Mouse (Mus musculus) CH12.LX (cell line): ENCODE results near the gene Aqp11. TPM values are rescaled to one million over a fixed set of nuclear protein-coding genes. Genes with fewer than 3 reads are reported as not detected.

Experiments
- DNase-seq: peaks from one replicate; pipeline ENCODE4 v3.0.0-alpha.2; 2013; ENCODE audit errors: extremely low read depth
- H3K27ac ChIP-seq: 2 replicates; pipeline ENCODE4 v1.5.1; 2012; ENCODE audit warnings: low read depth, mild to moderate bottlenecking, control low read depth, moderate library complexity; ENCODE audit not compliant: insufficient read depth
- H3K27me3 ChIP-seq: replicated peaks from 2 replicates; pipeline ENCODE3; 2012; ENCODE audit warnings: inconsistent platforms
- H3K36me3 ChIP-seq, 2 experiments: replicated peaks in 1 of 2; 2 replicates each; pipeline versions ENCODE3 to v1.6.1; 2012; ENCODE audit warnings: inconsistent platforms in 1 of 2, low read length in 1 of 2, mild to moderate bottlenecking in 1 of 2, mixed read lengths in 1 of 2, moderate library complexity in 1 of 2; ENCODE audit not compliant: control insufficient read depth in 1 of 2, insufficient read depth in 1 of 2
- H3K4me1 ChIP-seq, 2 experiments: 2 replicates each; pipeline ENCODE4 v1.6.1; 2012; ENCODE audit warnings: inconsistent platforms in 1 of 2, moderate library complexity in 1 of 2; ENCODE audit not compliant: insufficient read depth in 2 of 2, control insufficient read depth in 1 of 2
- H3K4me2 ChIP-seq: 2 replicates; pipeline ENCODE4 v1.6.1; 2012; ENCODE audit warnings: low read depth, mild to moderate bottlenecking, control low read depth; ENCODE audit not compliant: poor library complexity, insufficient read depth, severe bottlenecking
- H3K4me3 ChIP-seq, 3 experiments: fragments of 150-350 bp in 1 of 3; sonication (generic) in 1 of 3; replicated peaks in 1 of 3; 2 replicates each; pipeline versions ENCODE3 to v1.5.1; 2011 to 2012; ENCODE audit warnings: low read depth in 2 of 3, low read length in 2 of 3, mild to moderate bottlenecking in 2 of 3, moderate library complexity in 2 of 3, control low read depth in 1 of 3, improper control_type of control experiment in 1 of 3, inconsistent platforms in 1 of 3, mixed read lengths in 1 of 3; ENCODE audit not compliant: poor library complexity in 1 of 3
- H3K79me2 ChIP-seq: replicated peaks from 2 replicates; pipeline ENCODE4 v1.6.1; 2012; ENCODE audit warnings: mild to moderate bottlenecking, moderate library complexity; ENCODE audit not compliant: control insufficient read depth, poor library complexity, insufficient read depth, severe bottlenecking; ENCODE audit errors: extremely low read depth
- H3K9ac ChIP-seq: 2 replicates; pipeline ENCODE4 v1.6.1; 2012; ENCODE audit warnings: low read depth, mild to moderate bottlenecking, control low read depth, moderate library complexity; ENCODE audit not compliant: insufficient read depth
- H3K9me3 ChIP-seq: replicated peaks from 2 replicates; pipeline ENCODE3; 2012; ENCODE audit warnings: low read length, inconsistent platforms, mixed read lengths
- BHLHE40 ChIP-seq: IDR thresholded peaks from 2 replicates; pipeline ENCODE4 v1.6.1; 2011; ENCODE audit warnings: mild to moderate bottlenecking, low read depth, low read length, improper control_type of control experiment
- CHD1 ChIP-seq: IDR thresholded peaks from 2 replicates; pipeline ENCODE4 v1.6.1; 2012; ENCODE audit warnings: low read depth, low read length, improper control_type of control experiment, inconsistent platforms
- CHD2 ChIP-seq: IDR thresholded peaks from 2 replicates; pipeline ENCODE4 v1.6.1; 2011; ENCODE audit warnings: low read length, improper control_type of control experiment
- CTCF ChIP-seq, 2 experiments: IDR thresholded peaks in 1 of 2; conservative IDR thresholded peaks in 1 of 2; 2 replicates each; pipeline ENCODE4 v1.5.1; 2011 to 2012; ENCODE audit warnings: low read depth in 2 of 2, low read length in 2 of 2, improper control_type of control experiment in 1 of 2, inconsistent platforms in 1 of 2, mild to moderate bottlenecking in 1 of 2, moderate library complexity in 1 of 2
- ELF1 ChIP-seq: IDR thresholded peaks from 2 replicates; pipeline ENCODE4 v1.6.1; 2014; ENCODE audit warnings: low read depth, mild to moderate bottlenecking, inconsistent platforms, low read length, improper control_type of control experiment
- EP300 ChIP-seq: IDR thresholded peaks from 2 replicates; pipeline ENCODE4 v1.6.1; 2011; ENCODE audit warnings: low read length, improper control_type of control experiment
- ETS1 ChIP-seq: conservative IDR thresholded peaks from 2 replicates; pipeline ENCODE4 v1.6.1; 2012; ENCODE audit warnings: low read depth, mild to moderate bottlenecking, inconsistent platforms, low read length, improper control_type of control experiment, moderate library complexity
- IRF4 ChIP-seq: IDR thresholded peaks from 2 replicates; pipeline ENCODE4 v1.6.1; 2014; ENCODE audit warnings: low read depth, mild to moderate bottlenecking, inconsistent platforms, low read length, improper control_type of control experiment
- JUND ChIP-seq: conservative IDR thresholded peaks from 2 replicates; pipeline ENCODE4 v1.6.1; 2011; ENCODE audit warnings: low read depth, low read length, improper control_type of control experiment
- KAT2A ChIP-seq: IDR thresholded peaks from 2 replicates; pipeline ENCODE4 v1.6.1; 2012; ENCODE audit warnings: low read length, improper control_type of control experiment, inconsistent platforms; ENCODE audit not compliant: insufficient replicate concordance
- MAFK ChIP-seq: IDR thresholded peaks from 2 replicates; pipeline ENCODE4 v1.6.1; 2011; ENCODE audit warnings: low read length, improper control_type of control experiment; ENCODE audit not compliant: insufficient replicate concordance
- MEF2A ChIP-seq: IDR thresholded peaks from 2 replicates; pipeline ENCODE4 v1.6.1; 2014; ENCODE audit warnings: low read depth, mild to moderate bottlenecking, inconsistent platforms, low read length, improper control_type of control experiment, borderline replicate concordance
- MXI1 ChIP-seq: IDR thresholded peaks from 2 replicates; pipeline ENCODE4 v1.6.1; 2011; ENCODE audit warnings: mild to moderate bottlenecking, low read depth, low read length, improper control_type of control experiment
- NELFE ChIP-seq: IDR thresholded peaks from 2 replicates; pipeline ENCODE4 v1.6.1; 2011; ENCODE audit warnings: low read depth, low read length, improper control_type of control experiment
- PAX5 ChIP-seq: IDR thresholded peaks from 2 replicates; pipeline ENCODE4 v1.6.1; 2012; ENCODE audit warnings: low read length, inconsistent platforms, mixed read lengths
- POLR2A ChIP-seq: IDR thresholded peaks from 2 replicates; pipeline ENCODE4 v1.6.1; 2011; ENCODE audit warnings: low read depth, mild to moderate bottlenecking, improper control_type of control experiment, low read length
- RAD21 ChIP-seq: IDR thresholded peaks from 2 replicates; pipeline ENCODE4 v1.6.1; 2011; ENCODE audit warnings: low read depth, mild to moderate bottlenecking, low read length, improper control_type of control experiment, moderate library complexity
- SIN3A ChIP-seq: IDR thresholded peaks from 2 replicates; pipeline ENCODE4 v1.6.1; 2012; ENCODE audit warnings: low read length, improper control_type of control experiment, inconsistent platforms
- SMC3 ChIP-seq: IDR thresholded peaks from 2 replicates; pipeline ENCODE4 v1.6.1; 2011; ENCODE audit warnings: low read depth, low read length, improper control_type of control experiment
- ZKSCAN1 ChIP-seq: IDR thresholded peaks from 2 replicates; pipeline ENCODE4 v1.6.1; 2012; ENCODE audit warnings: low read depth, inconsistent platforms, low read length, improper control_type of control experiment, borderline replicate concordance
- ZNF384 ChIP-seq: IDR thresholded peaks from 2 replicates; pipeline ENCODE4 v1.6.1; 2012; ENCODE audit warnings: low read depth, low read length, improper control_type of control experiment, inconsistent platforms
- dilution Hi-C: fragments of 300-500 bp; cut with MboI; formaldehyde crosslinking; loops from 2 replicates; pipeline ENCODE4 v1.14.3; 2020; ENCODE audit warnings: low sequenced_read_pairs; ENCODE audit not compliant: extremely low pct_unique_long_range_greater_than_20kb, extremely low pct_ligation_motif_present
- in situ Hi-C: fragments of 300-500 bp; cut with MboI; formaldehyde crosslinking; loops from 3 replicates; pipeline ENCODE4 v1.14.3; 2019; ENCODE audit warnings: low sequenced_read_pairs, low pct_ligation_motif_present, low pct_unique_long_range_greater_than_20kb, mixed read lengths
- polyA plus RNA-seq: library from polyadenylated mRNA; unstranded; fragments of >175 nt; gene quantifications from 2 replicates; pipeline ENCODE4 v1.2.1, GENCODE M21; 2012; ENCODE audit warnings: low read depth; ENCODE audit not compliant: insufficient read length
- total RNA-seq, 2 experiments: library from RNA; depleted of rRNA; stranded (reverse); fragments of 300-350 nt in 1 of 2; fragments of >200 nt in 1 of 2; gene quantifications; 2 replicates each; pipeline ENCODE4 v1.2.3; 2012 to 2014

Gene Aqp11
- total and polyA plus RNA-seq, 3 experiments, result 0.46 to 1.0 (median 0.89) TPM

DNA sequence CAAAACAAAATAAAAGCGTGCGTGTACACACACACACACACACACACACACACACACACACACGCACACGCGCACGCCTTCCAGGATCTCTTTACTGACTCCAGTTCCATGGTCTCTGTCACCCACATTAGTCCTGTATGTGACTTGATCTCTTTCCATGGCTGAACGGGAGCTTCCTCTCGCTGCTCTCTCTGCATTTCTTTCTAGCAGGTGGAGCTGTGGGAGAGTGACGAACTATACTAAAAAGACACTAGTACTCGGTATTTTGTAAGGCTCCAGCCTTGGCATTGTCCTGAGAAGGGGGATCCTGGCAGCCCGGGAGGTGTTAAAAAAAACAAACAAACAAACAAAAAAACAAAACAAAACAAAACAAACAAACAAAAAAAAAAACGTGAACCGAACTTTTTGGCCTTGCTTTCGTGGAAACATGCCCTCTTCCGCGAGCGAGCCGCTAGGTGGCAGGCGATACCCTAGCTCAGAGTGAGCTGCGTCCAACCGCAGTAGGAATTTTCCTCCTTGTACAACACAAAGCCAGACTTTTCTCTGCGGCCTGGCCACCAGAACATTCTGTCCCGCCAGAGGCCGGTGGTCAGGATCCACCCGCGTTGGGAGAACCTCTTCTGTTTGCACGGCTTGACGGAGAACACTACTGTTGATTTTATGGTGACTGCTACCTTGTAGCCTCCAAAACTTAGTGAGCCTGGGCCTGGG is 9.9 kb upstream of the Aqp11 start:
- Histone ChIP-seq H3K4me3 (peak overlapping the region in 1 of 3 experiments; percentile 33), H3K27ac (no peak overlapping the region), H3K9me3 (no peaks in the 10 kb centered on the region), H3K27me3 (peaks cover 13% of the 10 kb centered on the region), H3K36me3 (no peaks in the 10 kb centered on the region), H3K9ac (no peak overlapping the region; the same call in 1 of the 2 replicates), H3K79me2 (no peaks in the 10 kb centered on the region), H3K4me1 (peaks cover 2 to 7% of the 10 kb centered on the region in 2 experiments; a peak in 2 of 4 replicates), H3K4me2 (peak overlapping the region; percentile 79)
- dilution Hi-C loops, result no loop called here
- in situ Hi-C loops, result no loop called here
- peak; percentile 64 for DNase-seq
- TF ChIP-seq SMC3 (peak; percentile 68), RAD21 (peak; percentile 78), ETS1 (no peak), IRF4 (no peak), ZKSCAN1 (no peak), SIN3A (peak; percentile 27; the same call in 1 of the 2 replicates), MXI1 (peak; percentile 4; the same call in 1 of the 2 replicates), CHD1 (no peak), KAT2A (no peak), MAFK (no peak), CTCF (conservative IDR thresholded peaks at IDR 0.05 in 1 of 2, IDR thresholded peaks at IDR 0.05 in 1 of 2; ENCODE audit: low read depth in 2 of 2, low read length in 2 of 2) (peak; percentile 30 to 79; a peak in 3 of 4 replicates), ZNF384 (peak; percentile 75), ELF1 (peak; percentile 39; the same call in 1 of the 2 replicates), BHLHE40 (peak; percentile 56; the same call in 1 of the 2 replicates), POLR2A (no peak)

DNA sequence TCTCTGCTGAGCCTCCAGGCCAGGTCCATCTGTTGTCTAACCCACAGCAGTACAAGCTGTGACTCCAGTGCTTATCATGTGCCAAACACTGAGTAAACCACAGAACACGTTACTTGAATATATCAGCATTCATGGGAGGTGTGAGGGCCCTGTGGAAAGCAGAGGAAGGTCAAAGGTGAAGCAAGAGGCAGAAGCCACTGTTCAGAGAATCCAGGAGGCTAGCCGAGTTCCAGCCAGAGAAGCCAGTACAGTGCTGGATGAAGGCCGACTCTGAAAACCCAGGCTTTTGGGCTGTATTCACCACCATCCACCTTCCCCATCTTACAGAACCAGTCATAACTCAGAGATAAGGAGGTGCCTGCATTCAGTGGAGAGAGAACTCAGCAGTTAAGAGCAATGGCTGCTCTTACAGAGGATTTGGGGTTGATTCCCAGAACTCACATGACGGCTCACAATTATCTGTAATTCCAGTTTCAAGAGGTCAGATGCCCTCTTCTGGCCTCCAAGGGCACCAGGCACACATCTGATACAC is 9.2 kb upstream of the Aqp11 start:
- Histone ChIP-seq H3K9me3 (no peaks in the 10 kb centered on the region), H3K27me3 (peaks cover 8% of the 10 kb centered on the region), H3K36me3 (no peaks in the 10 kb centered on the region), H3K4me3 (no peak overlapping the region), H3K27ac (no peak overlapping the region), H3K4me1 (peaks cover 2 to 7% of the 10 kb centered on the region in 2 experiments; a peak in 2 of 4 replicates), H3K4me2 (no peak overlapping the region), H3K79me2 (no peaks in the 10 kb centered on the region), H3K9ac (no peak overlapping the region)
- TF ChIP-seq KAT2A (no peak), CHD2 (no peak), ETS1 (no peak), BHLHE40 (no peak), JUND (no peak), MEF2A (no peak), PAX5 (no peak), ELF1 (no peak), EP300 (no peak), NELFE (no peak)
- DNase-seq, result no peak
- dilution Hi-C loops, result no loop called here
- in situ Hi-C loops, result no loop called here
